Mouse (Mus musculus) neural tube, embryonic 15.5 days (tissue): ENCODE measurements around the gene C130050O18Rik. TPM values are rescaled to one million over a fixed set of nuclear protein-coding genes. Genes with fewer than 3 reads are reported as not detected.

Experiments
- ATAC-seq: fragments of 200-750 bp; cut with Nextera tagmentation; 2 replicates; pipeline ENCODE4 v1.8.0; 2017; ENCODE audit warnings: mild to moderate bottlenecking, moderate TSS enrichment, moderate library complexity; ENCODE audit not compliant: low FRiP score
- H3K27ac ChIP-seq: fragments of 300-500 bp; sonication (generic); replicated peaks from 2 replicates; pipeline ENCODE4 v1.5.1; 2015; ENCODE audit warnings: mild to moderate bottlenecking, inconsistent platforms
- H3K27me3 ChIP-seq: fragments of 300-500 bp; sonication (generic); replicated peaks from 2 replicates; pipeline ENCODE4 v1.6.1; 2015; ENCODE audit warnings: inconsistent platforms
- H3K36me3 ChIP-seq: fragments of 300-500 bp; sonication (generic); 2 replicates; pipeline ENCODE4 v1.6.1; 2015; ENCODE audit warnings: inconsistent platforms
- H3K4me1 ChIP-seq: fragments of 300-500 bp; sonication (generic); 2 replicates; pipeline ENCODE4 v1.6.1; 2015; ENCODE audit warnings: inconsistent platforms
- H3K4me2 ChIP-seq: fragments of 300-500 bp; sonication (generic); 2 replicates; pipeline ENCODE4 v1.6.1; 2015; ENCODE audit warnings: inconsistent platforms, mild to moderate bottlenecking, moderate library complexity
- H3K4me3 ChIP-seq: fragments of 300-500 bp; sonication (generic); replicated peaks from 2 replicates; pipeline ENCODE4 v1.5.1; 2015; ENCODE audit warnings: mild to moderate bottlenecking, inconsistent platforms
- H3K9ac ChIP-seq: fragments of 300-500 bp; sonication (generic); replicated peaks from 2 replicates; pipeline ENCODE4 v1.6.1; 2015; ENCODE audit warnings: mild to moderate bottlenecking, inconsistent platforms
- H3K9me3 ChIP-seq: fragments of 300-500 bp; sonication (generic); replicated peaks from 2 replicates; pipeline ENCODE4 v1.6.1; 2016; ENCODE audit warnings: inconsistent platforms
- WGBS: fragments of 180-500 bp; shearing (Covaris S2); methylation state at CpG from one replicate; pipeline ENCODE4 v1.1.7; 2015; ENCODE audit warnings: mixed read lengths; 5-methylcytosine and 5-hydroxymethylcytosine counted together
- polyA plus RNA-seq: library from polyadenylated mRNA; unstranded; fragments of >200 nt; fragmentation: Nextera tagmentation; extraction: Ambion mirVana; gene quantifications from 2 replicates; pipeline ENCODE4 v1.2.1, GENCODE M21; 2015

C130050O18Rik gene
- polyA plus RNA-seq, 1 experiment from 2014 or later = 0.47 TPM

GRCm38 (mm10) chr5:139371118-139371517, 34.0 kb upstream of the C130050O18Rik start:
- Histone ChIP-seq H3K36me3 (no peaks in the 10 kb centered on the region), H3K4me3 (peak overlapping the region; percentile 66), H3K27ac (0 out of 2 replicates have a peak overlapping the region, but pooled peaks have one; percentile 89), H3K9ac (peak overlapping the region; percentile 94), H3K9me3 (no peaks in the 10 kb centered on the region), H3K4me1 (peaks cover 32% of the 10 kb centered on the region), H3K4me2 (peak overlapping the region; percentile 85), H3K27me3 (no peaks in the 10 kb centered on the region)
- no peak for ATAC-seq
- 60% methylated on average over 5 of the region's 5 CpGs for WGBS

DNA sequence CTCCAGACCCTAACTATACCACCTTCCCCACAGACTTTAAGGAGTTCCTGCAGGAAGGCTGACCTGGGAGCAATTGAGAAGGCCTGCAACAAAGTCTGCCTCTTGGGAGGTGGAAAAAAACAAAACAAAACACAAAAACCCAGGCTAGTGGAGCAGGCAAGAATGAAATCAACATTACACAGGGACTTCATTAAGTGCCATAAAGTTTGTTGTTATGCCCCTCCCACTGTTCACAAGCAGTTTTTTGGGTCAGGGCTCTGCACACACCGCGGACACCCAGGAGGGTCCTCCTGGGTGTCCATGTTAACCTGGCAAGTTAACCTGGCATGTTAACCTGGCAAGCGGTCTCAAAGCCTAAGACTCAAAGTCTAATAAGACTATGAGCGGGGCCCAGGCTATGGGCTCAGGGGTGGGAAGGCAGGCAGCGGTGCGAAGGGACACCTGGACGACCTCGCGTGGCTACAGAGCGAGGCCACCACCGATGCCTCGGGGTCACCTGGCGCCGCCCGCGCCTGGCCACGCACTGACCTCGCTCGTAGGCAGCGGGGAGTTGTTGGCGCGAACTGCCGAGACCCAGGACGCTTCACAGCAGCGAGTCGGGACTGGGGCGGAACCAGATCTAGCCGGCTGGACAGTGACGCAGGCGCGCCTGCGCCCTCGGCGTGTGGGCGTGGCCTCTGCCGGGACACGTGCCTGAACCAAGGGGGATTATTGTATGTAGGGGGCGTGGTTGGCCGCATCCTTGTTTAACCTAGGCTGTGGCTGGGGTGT, 33.3 kb upstream of the C130050O18Rik start:
- Histone ChIP-seq H3K4me2 (peak overlapping the region; percentile 85), H3K27me3 (no peaks in the 10 kb centered on the region)
- WGBS = under 1% methylated on average over 39 of the region's 39 CpGs

DNA sequence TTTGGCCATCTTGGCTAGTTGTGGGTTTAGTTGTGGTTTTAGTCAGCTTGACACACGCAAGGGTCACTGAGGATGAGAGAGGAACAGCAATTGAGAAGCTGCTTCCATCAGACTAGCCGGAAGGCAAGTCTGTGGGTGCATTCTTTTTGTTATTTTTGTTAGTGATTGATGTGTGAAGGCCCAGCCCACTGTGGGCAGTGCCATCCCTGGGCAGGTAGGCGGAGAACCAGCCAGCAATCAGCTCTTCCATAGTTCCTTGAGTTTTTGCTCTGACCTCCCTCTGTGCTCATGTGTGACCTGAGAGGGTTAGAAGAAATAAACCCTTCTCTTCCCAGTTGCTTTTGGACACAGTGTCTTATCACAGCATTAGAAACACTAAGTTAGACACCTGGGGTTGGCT, 32.0 kb upstream of the C130050O18Rik start:
- Histone ChIP-seq H3K4me2 (no peak overlapping the region), H3K9me3 (no peaks in the 10 kb centered on the region), H3K4me3 (no peak overlapping the region), H3K4me1 (peaks cover 32% of the 10 kb centered on the region), H3K27ac (no peak overlapping the region), H3K27me3 (no peaks in the 10 kb centered on the region), H3K9ac (no peak overlapping the region), H3K36me3 (no peaks in the 10 kb centered on the region)
- no peak for ATAC-seq
- 86% methylated on average over 3 of the region's 3 CpGs for WGBS

More for the DNA sequence above, 33.3 kb upstream of the C130050O18Rik start:
- peak; percentile 94 for ATAC-seq
- H3K4me3 ChIP-seq = peak overlapping the region; percentile 66
- no peaks in the 10 kb centered on the region for H3K36me3 ChIP-seq
- H3K9ac ChIP-seq = peak overlapping the region; percentile 94
- peaks cover 32% of the 10 kb centered on the region for H3K4me1 ChIP-seq
- no peaks in the 10 kb centered on the region for H3K9me3 ChIP-seq
- H3K27ac ChIP-seq = peak overlapping the region; percentile 89

GRCm38 (mm10) chr5:139373889-139374444, 31.1 kb upstream of the C130050O18Rik start:
- WGBS = 81% methylated on average over 6 of the region's 6 CpGs

GRCm38 (mm10) chr5:139374841-139375240, 30.2 kb upstream of the C130050O18Rik start:
- no peaks in the 10 kb centered on the region for H3K36me3 ChIP-seq
- no peak for ATAC-seq
- H3K27me3 ChIP-seq = no peaks in the 10 kb centered on the region
- H3K9ac ChIP-seq = no peak overlapping the region
- H3K4me3 ChIP-seq = no peak overlapping the region
- no peaks in the 10 kb centered on the region for H3K9me3 ChIP-seq
- no peak overlapping the region for H3K4me2 ChIP-seq
- H3K27ac ChIP-seq = no peak overlapping the region
- 79% methylated on average over 2 of the region's 2 CpGs for whole genome bisulfite sequencing
- H3K4me1 ChIP-seq = peaks cover 43% of the 10 kb centered on the region

More at GRCm38 (mm10) chr5:139373889-139374444, 31.1 kb upstream of the C130050O18Rik start:
- H3K36me3 ChIP-seq = no peaks in the 10 kb centered on the region
- H3K27me3 ChIP-seq = no peaks in the 10 kb centered on the region
- H3K27ac ChIP-seq = no peak overlapping the region
- no peak overlapping the region for H3K4me3 ChIP-seq
- no peak overlapping the region for H3K9ac ChIP-seq
- H3K4me1 ChIP-seq = peaks cover 37% of the 10 kb centered on the region
- H3K4me2 ChIP-seq = no peak overlapping the region
- no peak for ATAC-seq
- no peaks in the 10 kb centered on the region for H3K9me3 ChIP-seq

DNA sequence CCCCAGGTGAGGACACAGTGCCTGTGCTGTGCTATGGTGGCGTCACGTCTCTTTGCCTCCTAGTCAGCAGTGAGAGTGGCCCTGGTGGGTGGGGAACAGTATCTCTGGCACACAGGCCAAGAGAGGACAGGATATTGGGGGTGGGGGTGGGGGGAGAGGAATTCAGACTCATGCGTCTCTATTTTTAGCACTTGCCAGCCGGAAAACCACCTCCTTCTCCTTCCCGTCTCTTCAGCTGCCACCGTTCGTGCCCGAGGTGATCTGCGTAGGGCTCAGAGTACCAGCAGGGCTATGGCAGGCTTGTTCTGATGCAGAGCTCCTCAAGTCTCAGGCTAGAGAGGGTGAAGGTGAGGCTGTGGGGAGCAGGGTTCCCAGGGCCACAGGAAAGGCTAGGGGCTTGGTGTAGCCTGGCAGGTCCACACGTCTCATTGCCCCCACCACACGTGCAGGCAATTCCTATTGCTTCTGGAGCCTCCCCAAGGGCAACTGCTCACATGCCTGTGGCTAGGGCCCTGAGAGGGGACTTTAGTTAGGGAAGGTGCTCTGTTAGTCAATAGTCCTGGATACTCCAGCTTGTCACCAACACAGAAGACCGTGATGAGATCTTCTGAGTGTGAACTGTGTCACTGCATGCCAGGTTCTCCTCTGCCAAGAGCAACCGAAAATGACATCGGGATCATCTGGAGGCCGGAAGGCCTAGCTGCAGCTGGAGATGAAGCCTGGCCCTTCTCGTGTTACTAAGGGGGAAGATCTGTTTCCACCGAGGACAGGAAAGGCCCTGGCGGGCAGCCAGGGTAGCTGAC, 27.4 kb upstream of the C130050O18Rik start, which contains the start of gene Gpr146:
Gpr146 (plus strand) TSS at position 230 of the 803 bp plus-strand sequence.
- no peak within 1 kb of the TSS for H3K9ac ChIP-seq
- peaks cover 45% of the 10 kb centered on the region for H3K4me1 ChIP-seq
- no peak within 1 kb of the TSS for H3K4me2 ChIP-seq
- ATAC-seq = no peak
- no peaks in the 10 kb centered on the region for H3K27me3 ChIP-seq
- no peaks in the 10 kb centered on the region for H3K9me3 ChIP-seq
- no peaks in the 10 kb centered on the region for H3K36me3 ChIP-seq
- H3K27ac ChIP-seq = no peak within 1 kb of the TSS
- 80% methylated on average over 18 of the region's 18 CpGs for WGBS
- no peak within 1 kb of the TSS for H3K4me3 ChIP-seq

DNA sequence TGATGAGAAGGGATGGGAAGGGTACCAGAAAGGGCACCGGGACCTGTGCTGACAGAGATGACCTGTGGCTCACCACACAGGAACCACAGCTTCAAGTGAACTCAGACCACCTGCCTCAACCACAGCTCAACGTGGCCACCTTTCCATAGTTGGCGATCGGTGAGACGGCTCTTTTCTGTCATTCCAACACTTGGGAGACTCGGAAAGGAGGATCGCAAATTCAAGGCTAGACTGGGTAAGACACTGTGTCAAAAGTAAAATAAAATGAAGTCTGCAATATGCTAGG, 26.9 kb upstream of the C130050O18Rik start:
- no peak for ATAC-seq
- H3K9ac ChIP-seq = no peak overlapping the region
- no peak overlapping the region for H3K4me2 ChIP-seq
- no peaks in the 10 kb centered on the region for H3K27me3 ChIP-seq
- no peak overlapping the region for H3K27ac ChIP-seq
- H3K4me3 ChIP-seq = no peak overlapping the region
- H3K4me1 ChIP-seq = peaks cover 46% of the 10 kb centered on the region
- WGBS = 86% methylated on average over 7 of the region's 7 CpGs
- H3K36me3 ChIP-seq = no peaks in the 10 kb centered on the region
- H3K9me3 ChIP-seq = no peaks in the 10 kb centered on the region

DNA sequence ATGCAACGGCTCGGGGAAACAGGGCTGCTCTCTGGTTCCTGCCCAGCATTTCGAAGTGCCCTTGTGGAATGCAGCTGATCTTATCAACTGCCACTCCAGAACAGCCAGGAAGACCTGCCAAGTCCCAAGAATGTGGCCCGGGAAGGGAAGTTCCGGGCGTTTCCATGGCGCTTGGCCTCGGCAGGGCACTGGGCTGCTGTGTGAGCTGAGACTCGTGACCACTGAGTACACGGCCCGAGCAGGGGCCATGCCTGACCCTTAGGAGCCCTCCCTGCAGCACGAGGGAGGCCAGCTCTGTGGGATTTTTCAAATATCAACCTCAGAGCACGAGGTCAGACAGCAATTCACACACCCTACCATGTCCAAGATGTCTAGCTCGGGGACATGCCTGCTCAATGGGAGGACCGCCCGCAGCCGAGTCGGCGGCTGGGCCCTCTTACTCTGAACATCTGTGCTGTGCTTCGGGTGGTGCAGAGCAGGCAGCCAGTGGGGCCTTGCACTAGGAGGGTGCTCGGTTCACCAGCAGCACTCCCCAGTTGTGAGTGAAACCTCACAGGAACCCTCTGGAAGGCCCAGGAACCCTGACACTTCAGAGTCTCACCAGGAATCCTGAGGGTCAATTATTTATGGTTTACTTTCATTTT, 26.0 kb upstream of the C130050O18Rik start:
- no peak for ATAC-seq
- no peak overlapping the region for H3K4me2 ChIP-seq
- peak overlapping the region; percentile 61; the same call in 1 of the 2 replicates for H3K27ac ChIP-seq
- H3K36me3 ChIP-seq = no peaks in the 10 kb centered on the region
- no peaks in the 10 kb centered on the region for H3K9me3 ChIP-seq
- peaks cover 51% of the 10 kb centered on the region for H3K4me1 ChIP-seq
- 53% methylated on average over 21 of the region's 21 CpGs for WGBS
- H3K9ac ChIP-seq = no peak overlapping the region
- no peak overlapping the region for H3K4me3 ChIP-seq
- no peaks in the 10 kb centered on the region for H3K27me3 ChIP-seq

- Histone ChIP-seq H3K27me3 (no peaks in the 10 kb centered on the region), H3K9me3 (no peaks in the 10 kb centered on the region), H3K4me2 (peak overlapping the region; percentile 91), H3K36me3 (no peaks in the 10 kb centered on the region), H3K9ac (peak overlapping the region; percentile 69), H3K4me3 (peak overlapping the region; percentile 65), H3K4me1 (peaks cover 57% of the 10 kb centered on the region), H3K27ac (peak overlapping the region; percentile 68)
- peak; percentile 16; the same call in 1 of the 2 replicates for ATAC-seq
- 17% methylated on average over 8 of the region's 8 CpGs for WGBS
These were observed 25.2 kb upstream of the C130050O18Rik start for GRCm38 (mm10) chr5:139379771-139380384.

DNA sequence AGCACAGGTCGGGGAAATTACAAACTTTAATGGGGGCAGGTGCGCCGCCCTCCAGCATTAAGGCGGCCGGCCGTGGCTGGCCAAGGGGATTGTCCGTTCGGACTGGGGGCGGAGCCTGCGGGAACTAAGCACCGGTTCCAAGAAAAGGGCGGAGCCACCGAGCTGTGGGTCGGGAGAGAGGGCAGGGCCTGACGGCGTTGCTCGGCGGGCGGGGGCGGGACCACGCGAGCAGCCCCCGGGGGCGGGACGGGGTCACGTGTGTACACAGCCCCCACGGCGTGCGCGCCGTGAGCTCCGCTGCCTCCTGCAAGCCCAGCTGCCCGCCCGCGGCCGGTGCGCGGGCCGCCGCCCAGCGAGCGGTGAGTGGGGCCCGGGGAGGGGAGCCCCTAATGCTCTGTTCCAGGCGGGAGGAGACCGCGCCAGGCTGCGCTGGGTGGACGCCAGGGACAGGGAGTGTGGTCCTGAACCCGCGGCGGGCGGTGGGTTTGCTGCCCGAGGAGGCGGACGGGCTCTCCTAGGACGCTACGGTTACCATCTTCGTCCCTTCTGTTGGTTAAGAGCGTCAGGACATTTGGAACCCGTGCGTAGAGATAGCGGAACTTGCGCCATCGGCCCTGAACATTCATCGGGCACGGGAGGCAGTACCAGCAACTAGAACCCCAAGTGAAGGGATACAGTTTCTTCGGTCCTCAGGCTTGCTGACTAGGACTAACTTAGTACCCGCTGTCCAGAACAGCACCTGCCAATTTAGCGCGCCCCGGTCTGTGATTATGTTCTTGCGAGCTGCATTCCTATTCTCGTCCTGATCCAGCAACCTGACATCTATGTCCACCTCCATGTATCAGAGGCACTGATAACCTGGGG, 24.5 kb upstream of the C130050O18Rik start:
- H3K27me3 ChIP-seq = no peaks in the 10 kb centered on the region
- H3K27ac ChIP-seq = peak overlapping the region; percentile 68
- peak overlapping the region; percentile 65 for H3K4me3 ChIP-seq
- H3K4me2 ChIP-seq = peak overlapping the region; percentile 91
- peaks cover 57% of the 10 kb centered on the region for H3K4me1 ChIP-seq
- peak; percentile 78 for ATAC-seq
- peak overlapping the region; percentile 69 for H3K9ac ChIP-seq
- no peaks in the 10 kb centered on the region for H3K36me3 ChIP-seq
- H3K9me3 ChIP-seq = no peaks in the 10 kb centered on the region
- 2% methylated on average over 73 of the region's 73 CpGs for WGBS
